Mouse (Mus musculus): ENCODE data around the gene Trim40. TPM values are rescaled to one million over a fixed set of nuclear protein-coding genes. Genes with fewer than 3 reads are reported as not detected.
A peak's percentile ranks its signal among the peaks of the same experiment; 100 is the strongest.

The Trim40 gene
- total RNA-seq (2015) = not detected in 2 replicates
- not detected in 2 replicates for total RNA-seq (2017)

GRCm38 (mm10) chr17:36890073-36890903, at the start of gene Trim40:
Gene Trim40, minus strand, starts transcription at chr17:36890123.
- ATAC-seq (ENCODE audit: poor library complexity, severe bottlenecking) = no peak

GRCm38 (mm10) chr17:36938056-36938455, 48.1 kb upstream of the Trim40 start:
- ATAC-seq (ENCODE audit: poor library complexity, severe bottlenecking) = no peak

- no peak for ATAC-seq (ENCODE audit: poor library complexity, severe bottlenecking)
Observed at GRCm38 (mm10) chr17:36931806-36932205, 41.9 kb upstream of the Trim40 start.

- no peak for ATAC-seq (ENCODE audit: poor library complexity, severe bottlenecking)
Observed at GRCm38 (mm10) chr17:36931130-36931529, 41.2 kb upstream of the Trim40 start.

- ATAC-seq (ENCODE audit: poor library complexity, severe bottlenecking) = no peak
Observed at GRCm38 (mm10) chr17:36930233-36930632, 40.3 kb upstream of the Trim40 start.

- ATAC-seq (ENCODE audit: poor library complexity, severe bottlenecking) = no peak
Observed at GRCm38 (mm10) chr17:36929236-36929932, 39.5 kb upstream of the Trim40 start.

GRCm38 (mm10) chr17:36927496-36928120, 37.7 kb upstream of the Trim40 start:
- ATAC-seq (ENCODE audit: poor library complexity, severe bottlenecking) = no peak

- ATAC-seq (ENCODE audit: poor library complexity, severe bottlenecking) = no peak
Observed at GRCm38 (mm10) chr17:36923491-36923890, 33.6 kb upstream of the Trim40 start.

- no peak for ATAC-seq (ENCODE audit: poor library complexity, severe bottlenecking)
Observed at GRCm38 (mm10) chr17:36922715-36923114, 32.8 kb upstream of the Trim40 start.

GRCm38 (mm10) chr17:36920239-36920638, 30.3 kb upstream of the Trim40 start:
- ATAC-seq (ENCODE audit: poor library complexity, severe bottlenecking) = no peak

- 0 out of 2 replicates have a peak, but pooled peaks have one; percentile 56 for ATAC-seq (ENCODE audit: poor library complexity, severe bottlenecking)
Observed at GRCm38 (mm10) chr17:36915076-36915475, 25.2 kb upstream of the Trim40 start.

GRCm38 (mm10) chr17:36914108-36914507, 24.2 kb upstream of the Trim40 start:
- peak; percentile 77 for ATAC-seq (ENCODE audit: poor library complexity, severe bottlenecking)

- no peak for ATAC-seq (ENCODE audit: poor library complexity, severe bottlenecking)
Observed at GRCm38 (mm10) chr17:36912031-36912430, 22.1 kb upstream of the Trim40 start.

- ATAC-seq (ENCODE audit: poor library complexity, severe bottlenecking) = no peak
Observed at GRCm38 (mm10) chr17:36909802-36910201, 19.9 kb upstream of the Trim40 start.

- ATAC-seq (ENCODE audit: poor library complexity, severe bottlenecking) = no peak
Observed at GRCm38 (mm10) chr17:36908235-36908634, 18.3 kb upstream of the Trim40 start.

- no peak for ATAC-seq (ENCODE audit: poor library complexity, severe bottlenecking)
Observed at GRCm38 (mm10) chr17:36903651-36904050, 13.7 kb upstream of the Trim40 start.

- no peak for ATAC-seq (ENCODE audit: poor library complexity, severe bottlenecking)
Observed at GRCm38 (mm10) chr17:36900691-36901090, 10.8 kb upstream of the Trim40 start.

GRCm38 (mm10) chr17:36900001-36900400, 10.1 kb upstream of the Trim40 start:
- no peak for ATAC-seq (ENCODE audit: poor library complexity, severe bottlenecking)

GRCm38 (mm10) chr17:36899376-36899775, 9.5 kb upstream of the Trim40 start:
- ATAC-seq (ENCODE audit: poor library complexity, severe bottlenecking) = no peak

GRCm38 (mm10) chr17:36897552-36898205, 7.8 kb upstream of the Trim40 start, which contains the start of gene Trim31:
Gene Trim31, plus strand, starts transcription at chr17:36898118.
- ATAC-seq (ENCODE audit: poor library complexity, severe bottlenecking) = no peak

- ATAC-seq (ENCODE audit: poor library complexity, severe bottlenecking) = no peak
Observed at GRCm38 (mm10) chr17:36897065-36897464, 7.1 kb upstream of the Trim40 start.
